Mouse (Mus musculus) monocyte, adult 5-6 weeks (primary cell): ENCODE data around the gene Mboat2. TPM values are rescaled to one million over a fixed set of nuclear protein-coding genes. Genes with fewer than 3 reads are reported as not detected.
A peak's percentile ranks its signal among the peaks of the same experiment; 100 is the strongest.

Experiments
- ATAC-seq: fragments of 153-309, 156-312 bp; replicated peaks from 2 replicates; pipeline ENCODE4 v1.8.0; 2017; ENCODE audit warnings: mild to moderate bottlenecking; ENCODE audit not compliant: low TSS enrichment, insufficient number of reproducible peaks, severe bottlenecking, poor library complexity, low FRiP score
- total RNA-seq: library from RNA; stranded (forward); fragments of 200-1000, 200-491, 200-594 nt; gene quantifications from 3 replicates; pipeline ENCODE4 v1.2.3, GENCODE M21; 2017

Gene Mboat2
- total RNA-seq = 3.0 to 7.7 TPM (median 4.0 TPM) in 3 replicates

DNA sequence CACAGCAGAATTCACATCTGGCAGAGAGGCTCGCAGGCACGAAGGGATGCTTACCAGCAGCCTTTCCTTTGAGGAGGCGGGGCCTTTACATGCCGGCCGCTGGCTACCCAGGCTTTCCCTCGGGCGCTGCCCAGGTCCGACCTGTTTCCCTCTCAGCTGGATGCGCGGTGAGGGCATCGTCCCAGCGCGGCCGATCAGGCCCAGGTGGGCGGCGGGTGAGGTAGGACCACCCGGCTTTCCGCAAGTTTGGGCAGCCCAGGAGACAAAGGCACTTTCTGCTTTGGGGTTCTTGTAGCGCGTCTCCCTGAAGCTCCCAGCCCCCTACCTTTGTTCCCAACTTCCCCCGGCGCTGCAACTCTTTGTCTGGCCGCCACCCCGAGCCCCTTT is at the start of gene Mboat2:
TSS of gene Mboat2 (plus strand) at position 114 of the 387 bp plus-strand sequence.
- 0 out of 2 replicates have a peak, but pooled peaks have one; percentile 47 for ATAC-seq

DNA sequence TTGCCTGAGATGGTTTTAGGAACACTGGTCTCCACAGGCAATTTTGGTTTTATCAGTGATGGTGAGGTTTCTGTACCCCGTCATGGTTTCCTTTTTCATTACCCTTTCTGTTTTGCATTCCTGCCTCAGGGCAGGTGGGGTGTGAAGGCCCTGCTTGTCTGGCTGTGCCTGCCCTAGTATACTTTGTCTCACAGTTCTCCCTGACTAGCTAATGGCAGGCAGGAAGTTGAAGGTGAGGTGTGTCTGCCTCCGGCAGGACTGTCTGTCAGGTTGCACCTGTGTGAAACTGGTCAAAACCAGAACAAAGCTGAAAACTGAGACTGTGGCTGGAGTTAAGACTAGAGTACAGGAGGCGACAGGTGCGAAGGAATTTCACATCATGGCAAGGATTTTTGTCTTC is 46.9 kb upstream of the Mboat2 start:
- ATAC-seq = no peak

- ATAC-seq = no peak
Measured at GRCm38 (mm10) chr12:24785882-24786281, 44.8 kb upstream of the Mboat2 start.

DNA sequence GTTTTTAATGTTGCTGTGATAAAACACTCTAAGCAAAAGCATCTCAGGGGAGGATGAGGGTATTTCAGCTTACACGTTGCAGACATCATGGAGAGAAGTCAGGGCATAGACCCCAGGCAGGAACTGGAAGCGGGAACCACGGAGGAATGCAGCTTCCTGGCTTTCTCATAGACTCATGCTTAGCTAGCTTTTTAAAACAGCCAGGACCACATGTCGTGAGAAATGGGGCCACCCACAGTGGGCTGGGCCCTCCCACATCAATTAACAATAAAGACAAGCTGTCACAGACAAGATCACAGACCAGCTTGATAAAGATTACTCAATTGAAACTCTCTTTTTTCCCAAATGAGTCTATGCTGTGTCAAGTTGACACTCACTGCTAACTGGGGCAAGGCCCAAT is 44.4 kb upstream of the Mboat2 start:
- no peak for ATAC-seq

GRCm38 (mm10) chr12:24789659-24790058 is 41.0 kb upstream of the Mboat2 start:
- no peak for ATAC-seq

GRCm38 (mm10) chr12:24811230-24811629 is 19.4 kb upstream of the Mboat2 start:
- no peak for ATAC-seq

DNA sequence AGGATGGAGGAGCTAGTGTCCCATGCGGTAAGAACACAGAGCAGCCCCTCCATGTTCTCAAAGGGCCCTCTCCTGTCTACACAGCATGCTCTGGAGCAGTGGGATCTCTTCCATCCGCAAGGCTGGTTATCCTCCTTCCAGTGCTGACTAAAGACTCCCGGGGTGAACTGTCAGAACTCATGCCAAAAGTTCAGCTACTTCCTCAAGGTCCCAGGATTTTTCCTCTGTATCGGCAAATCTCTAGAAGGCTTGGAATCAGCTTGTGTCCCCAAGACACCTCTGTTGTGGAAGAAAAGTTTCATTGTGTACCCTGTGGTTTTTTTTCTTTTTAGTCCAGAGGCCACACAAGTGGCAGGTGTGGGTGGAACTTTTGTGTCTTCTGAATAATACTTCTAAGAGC is 18.8 kb upstream of the Mboat2 start:
- no peak for ATAC-seq

DNA sequence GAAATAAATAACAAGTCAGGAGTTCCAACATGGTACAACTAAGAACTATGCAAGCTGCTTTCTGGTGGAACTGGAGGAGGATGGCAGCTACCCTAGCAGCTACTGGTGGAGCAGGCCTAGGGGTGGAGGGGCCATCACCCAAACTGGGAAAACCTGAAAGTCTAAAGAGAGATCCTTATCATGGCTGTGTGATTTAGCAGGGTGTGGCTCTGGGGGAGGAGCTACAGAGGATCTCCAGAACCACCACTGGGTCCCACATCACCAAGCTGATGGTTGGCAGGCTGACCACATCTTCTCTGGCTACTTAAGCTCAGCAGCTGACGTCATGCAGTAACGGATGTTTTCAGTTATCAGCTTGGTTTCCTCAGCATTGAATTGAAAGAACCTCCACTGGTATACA is 7.8 kb upstream of the Mboat2 start:
- no peak for ATAC-seq

- no peak for ATAC-seq
Measured at GRCm38 (mm10) chr12:24823636-24824354, 6.9 kb upstream of the Mboat2 start.

DNA sequence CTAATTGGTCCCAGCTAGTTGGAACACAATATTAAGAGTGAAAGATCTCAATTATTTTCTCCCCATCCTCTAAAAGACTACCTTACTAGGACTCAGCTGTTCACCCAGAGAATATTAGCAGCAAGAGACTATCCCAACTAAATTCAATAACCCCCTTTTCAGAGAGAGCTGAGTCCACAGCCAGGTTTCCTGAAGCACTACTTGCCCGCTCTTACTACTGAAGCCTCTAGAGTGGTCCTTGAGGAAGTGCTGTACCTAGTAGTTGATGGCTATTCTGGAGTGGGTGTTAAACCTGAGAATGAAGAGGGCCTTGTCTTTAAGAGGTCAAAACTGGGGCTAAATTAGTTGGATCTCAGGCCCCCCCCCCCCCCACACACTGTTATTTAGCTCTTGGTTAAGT is 593 bp upstream of the Mboat2 start:
- no peak for ATAC-seq

DNA sequence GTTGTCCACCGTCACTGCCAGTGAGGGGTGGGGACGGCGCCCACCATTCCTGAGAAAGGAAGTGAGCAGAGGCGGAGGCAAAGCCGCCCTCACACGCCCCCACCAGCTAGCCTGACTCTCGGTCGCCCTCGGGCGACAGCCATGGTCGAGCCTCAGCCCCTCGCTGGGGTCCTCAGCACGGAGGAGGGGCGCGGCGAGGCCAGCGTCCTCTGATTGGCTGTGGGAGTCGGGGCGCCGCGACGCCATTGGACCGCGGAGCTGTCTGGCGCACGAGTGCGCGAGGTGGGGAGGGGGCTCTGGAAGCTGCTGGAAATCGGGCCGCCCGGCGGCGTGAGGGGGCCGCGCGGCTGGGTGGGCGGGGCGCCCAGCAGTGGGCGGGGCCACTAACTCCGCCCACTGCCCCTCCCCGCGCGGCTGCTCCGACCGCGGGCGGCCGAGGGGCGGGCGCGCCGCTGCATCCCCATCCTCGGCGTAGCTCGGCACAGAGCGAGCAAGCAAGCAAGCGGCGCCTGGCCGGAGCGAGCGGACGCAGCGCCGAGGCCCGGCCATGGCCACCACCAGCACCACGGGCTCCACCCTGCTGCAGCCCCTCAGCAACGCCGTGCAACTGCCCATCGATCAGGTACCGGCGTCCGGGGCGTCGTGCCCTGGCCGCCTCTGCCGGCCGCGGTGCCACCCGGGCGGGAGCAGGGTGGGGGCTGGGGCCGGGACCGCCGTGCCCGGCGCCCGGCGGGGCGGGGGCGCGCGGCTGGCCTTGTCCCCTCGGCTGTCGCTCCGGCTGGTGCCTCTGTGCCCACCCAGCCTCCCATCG is 679 bp downstream of the Mboat2 start:
- no peak for ATAC-seq

GRCm38 (mm10) chr12:24831964-24832427 is 1.3 kb downstream of the Mboat2 start:
- no peak for ATAC-seq

- ATAC-seq = no peak
Measured at GRCm38 (mm10) chr12:24832438-24832837, 1.8 kb downstream of the Mboat2 start.

DNA sequence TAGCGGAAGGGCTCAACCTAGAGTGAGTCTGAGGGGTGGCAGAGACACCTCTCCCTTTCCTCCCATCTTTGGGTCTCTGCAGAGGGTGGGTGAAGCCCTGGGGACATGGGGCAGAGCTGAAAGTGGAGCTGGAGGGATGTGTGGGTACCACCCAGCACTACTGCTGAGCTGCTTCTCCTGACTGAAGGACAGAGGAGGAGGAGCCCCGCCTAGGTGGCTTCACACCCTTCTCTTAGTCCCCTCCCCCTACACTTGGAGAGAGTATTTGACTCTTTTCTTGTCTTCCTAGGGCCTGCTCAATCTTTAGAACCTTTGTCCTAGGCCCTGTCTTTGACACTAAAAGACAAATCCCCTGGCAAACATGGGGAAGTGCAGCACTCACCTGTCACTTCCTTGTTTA is 7.3 kb downstream of the Mboat2 start:
- no peak for ATAC-seq

DNA sequence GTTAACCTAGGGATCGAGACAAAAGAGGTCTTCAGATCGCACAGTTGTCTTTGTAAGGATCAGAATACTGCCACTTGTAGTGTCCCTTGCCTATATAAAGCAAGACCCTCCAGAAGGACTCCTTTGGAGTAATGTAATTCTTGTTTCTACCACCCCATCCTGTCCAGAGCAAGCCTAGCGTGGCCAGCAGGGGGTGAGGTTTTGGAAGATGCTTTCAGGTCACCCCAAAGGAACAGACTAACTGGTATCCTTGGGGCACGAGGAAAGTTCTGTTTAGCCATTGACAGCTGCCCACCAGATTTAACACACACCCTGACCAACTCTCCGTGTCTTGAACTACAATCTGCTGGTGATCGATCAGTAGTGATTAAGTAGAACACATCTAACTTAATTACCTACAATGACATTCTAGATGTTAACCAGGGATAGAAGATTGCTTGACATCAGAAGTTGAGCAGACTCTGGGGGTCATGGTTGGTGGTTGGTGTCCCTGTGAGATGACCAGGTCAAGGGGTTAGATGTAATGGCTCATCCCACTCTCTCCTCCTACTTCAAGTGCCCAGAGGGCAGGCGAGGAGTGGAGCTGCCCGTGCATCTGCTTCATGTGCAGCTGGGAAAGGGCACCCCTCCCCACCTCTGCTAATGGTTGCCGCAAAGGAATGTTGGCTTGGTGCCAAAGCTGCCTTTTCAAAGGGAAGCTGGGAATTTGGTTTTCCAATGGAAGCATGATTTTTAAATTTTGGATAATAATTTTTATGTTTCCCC is 10.6 kb downstream of the Mboat2 start:
- no peak for ATAC-seq

- ATAC-seq = no peak
Measured at GRCm38 (mm10) chr12:24842299-24842910, 11.7 kb downstream of the Mboat2 start.

GRCm38 (mm10) chr12:24843395-24844072 is 12.9 kb downstream of the Mboat2 start:
- ATAC-seq = no peak

GRCm38 (mm10) chr12:24845344-24845743 is 14.7 kb downstream of the Mboat2 start:
- ATAC-seq = no peak
